Comparison of ENCODE assay signal across 8 mouse cellular contexts in the genomic region with DNA sequence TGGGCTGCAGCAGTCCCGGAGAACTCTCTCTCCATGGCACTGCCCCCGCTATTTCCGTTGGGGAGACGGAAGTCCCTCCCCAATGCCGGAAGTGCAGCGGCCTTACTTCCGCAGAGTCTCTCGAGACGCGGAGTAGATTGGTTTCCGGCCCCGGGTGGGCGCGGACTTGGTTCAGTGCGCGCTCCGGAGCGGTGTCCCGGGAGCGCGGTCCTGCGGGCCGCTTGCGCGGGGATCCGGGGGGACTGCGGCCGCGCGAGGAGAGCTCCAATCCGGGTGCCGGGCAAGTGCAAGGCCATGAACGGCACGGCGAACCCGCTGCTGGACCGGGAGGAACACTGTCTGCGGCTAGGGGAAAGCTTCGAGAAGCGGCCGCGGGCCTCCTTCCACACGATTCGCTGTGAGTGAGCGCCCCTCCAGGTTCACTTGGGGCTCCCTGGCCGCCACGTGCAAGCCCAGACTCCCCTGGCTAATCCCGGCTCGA. TPM values are rescaled to one million over a fixed set of nuclear protein-coding genes. Genes with fewer than 3 reads are reported as not detected.
DNase-seq lines count a peak whose midpoint lies in the region; ATAC-seq and TF ChIP-seq lines count a peak whose summit lies in the region.

Gene Mettl6, minus strand, starts transcription at position 66 of the 481 bp plus-strand sequence.

- H3K9me3 ChIP-seq in G1E (replicated peaks) = no peaks in the 10 kb centered on the region
- H3K9me3 ChIP-seq in forebrain, postnatal 0 days (ENCODE audit: low read length) = no peaks in the 10 kb centered on the region
- no peaks in the 10 kb centered on the region for H3K9me3 ChIP-seq in lung, embryonic 15.5 days

- no peaks in the 10 kb centered on the region for H3K27me3 ChIP-seq in G1E (ENCODE audit: insufficient read depth, low read length)
- H3K27me3 ChIP-seq in forebrain, postnatal 0 days (ENCODE audit: insufficient read depth, low read length) = no peaks in the 10 kb centered on the region
- H3K27me3 ChIP-seq in lung, embryonic 15.5 days = no peaks in the 10 kb centered on the region

- peak within 1 kb of the TSS; percentile 81 for H3K27ac ChIP-seq in forebrain, postnatal 0 days (ENCODE audit: low read depth, low read length)
- H3K27ac ChIP-seq in lung, embryonic 15.5 days = peak within 1 kb of the TSS; percentile 88

- H3K4me3 ChIP-seq in G1E (ENCODE audit: low read depth, low read length) = peak within 1 kb of the TSS; percentile 93
- H3K4me3 ChIP-seq in forebrain, postnatal 0 days (ENCODE audit: low read depth, low read length) = peak within 1 kb of the TSS; percentile 91
- H3K4me3 ChIP-seq in lung, embryonic 15.5 days = peak within 1 kb of the TSS; percentile 72

- peaks cover 48% of the 10 kb centered on the region for H3K4me1 ChIP-seq in G1E (ENCODE audit: insufficient read depth, low read depth, low read length)
- peaks cover 11% of the 10 kb centered on the region for H3K4me1 ChIP-seq in forebrain, postnatal 0 days (ENCODE audit: insufficient read depth)
- H3K4me1 ChIP-seq in lung, embryonic 15.5 days = peaks cover 22% of the 10 kb centered on the region

- no peak for TF ChIP-seq CTCF in G1E (IDR thresholded peaks at IDR 0.05; ENCODE audit: low read depth, low read length)
- TF ChIP-seq CTCF in forebrain, postnatal 0 days (IDR thresholded peaks at IDR 0.05; ENCODE audit: low read depth) = no peak

- WGBS in forebrain, postnatal 0 days = under 1% methylated on average over 49 of the region's 49 CpGs
- WGBS in lung, embryonic 15.5 days = under 1% methylated on average over 49 of the region's 49 CpGs

- peak; percentile 71 for ATAC-seq in G1E (ENCODE audit: extremely low read depth, insufficient number of reproducible peaks, low FRiP score, poor library complexity, severe bottlenecking)
- ATAC-seq in forebrain, postnatal 0 days = peak; percentile 98
- peak; percentile 94 for ATAC-seq in lung, embryonic 15.5 days (ENCODE audit: borderline replicate concordance, extremely low read depth, low FRiP score, low TSS enrichment)

- DNase-seq in G1E (ENCODE audit: low spot score) = peak; percentile 86
- peak; percentile 91 to 93 for DNase-seq in cerebellum, adult 18-20 months
- DNase-seq in forebrain, postnatal 0 days = peak; percentile 93
- peak; percentile 91 for DNase-seq in heart, postnatal 4 days
- peak; percentile 79 to 86 for DNase-seq in layer of hippocampus, adult 8-10 months (ENCODE audit: low spot score in 2 of 2)
- DNase-seq in ovary, adult 18-20 months (ENCODE audit: low spot score) = peak; percentile 86
- peak; percentile 97 for DNase-seq in thymus, postnatal 0 days (ENCODE audit: low spot score)

- peaks cover 63% of the 10 kb centered on the region for H3K36me3 ChIP-seq in G1E (replicated peaks)
- peaks cover 29% of the 10 kb centered on the region for H3K36me3 ChIP-seq in forebrain, postnatal 0 days (ENCODE audit: insufficient read depth)
- peaks cover 26% of the 10 kb centered on the region for H3K36me3 ChIP-seq in lung, embryonic 15.5 days

- H3K9ac ChIP-seq in forebrain, postnatal 0 days = peak within 1 kb of the TSS; percentile 86
- H3K9ac ChIP-seq in lung, embryonic 15.5 days = peak within 1 kb of the TSS; percentile 92

- H3K4me2 ChIP-seq in forebrain, postnatal 0 days (ENCODE audit: low read depth) = peak within 1 kb of the TSS; percentile 67
- H3K4me2 ChIP-seq in lung, embryonic 15.5 days = peak within 1 kb of the TSS; percentile 79

RNA-seq across cellular contexts. Expression of gene Mettl6, which starts in this region (rescaled TPM):
- total RNA-seq in G1E (2014; fragmentation: Nextera tagmentation) = 47.3 and 57.2 TPM in 2 replicates
- total RNA-seq in G1E (2017) = 76.5 and 77.9 TPM in 2 replicates
- 2.3 and 3.1 TPM in 2 replicates for polyA plus RNA-seq in G1E (2012)
- 35.7 and 43.4 TPM in 2 replicates for total RNA-seq in forebrain, postnatal 0 days (2014; rRNA removed)
- polyA plus RNA-seq in forebrain, postnatal 0 days (2015; fragmentation: Nextera tagmentation; extraction: Ambion mirVana) = 33.5 and 40.0 TPM in 2 replicates
- total RNA-seq in heart, postnatal 4 days (2021) = 10 to 100 TPM; 16.5 to 16.9 TPM
- 10 to 100 TPM; 27.8 to 32.8 (median 31.8) TPM for total RNA-seq in layer of hippocampus, adult 8-10 months (2022)
- 51.7 and 56.0 TPM in 2 replicates for polyA plus RNA-seq in lung, embryonic 15.5 days (2015; fragmentation: Nextera tagmentation; extraction: Ambion mirVana)
- 149 and 164 TPM in 2 replicates for polyA plus RNA-seq in thymus, postnatal 0 days (2015; fragmentation: Nextera tagmentation; extraction: Ambion mirVana)

Comparison
In these comparisons a context has a peak if more than half of its experiments do, and no peak if none do; other contexts are left out.
1. Peak in every context shown above with its lines: DNase-seq, ATAC-seq, H3K4me3 ChIP-seq and H3K27ac ChIP-seq.